Mouse (Mus musculus) testis, adult 2 months (tissue): Measurements from ENCODE around the gene Trim56.

ENCODE experiments used
- CTCF ChIP-seq: fragments of 200-500 bp; IDR thresholded peaks from 2 replicates; pipeline ENCODE4 v1.5.1; 2012; ENCODE audit warnings: low read depth, mild to moderate bottlenecking, inconsistent platforms, low read length, moderate library complexity; ENCODE audit not compliant: control insufficient read depth, insufficient read depth, insufficient replicate concordance
- POLR2A ChIP-seq: fragments of 200-500 bp; IDR thresholded peaks from 2 replicates; pipeline ENCODE4 v1.6.1; 2012; ENCODE audit warnings: low read depth, mild to moderate bottlenecking, inconsistent platforms, low read length, moderate library complexity; ENCODE audit not compliant: control insufficient read depth

- TF ChIP-seq POLR2A (no peak), CTCF (no peak)
These were observed 38.8 kb downstream of the Trim56 start for GRCm38 (mm10) chr5:137077187-137077586.
